Mouse (Mus musculus) heart, adult 9 months (tissue): Measurements from ENCODE around the gene Slamf8.

Source experiments
- DNase-seq, 2 experiments: peaks; one replicate each; pipeline ENCODE4 v3.0.0; 2022; ENCODE audit warnings: low spot score in 2 of 2

Slamf8 gene

GRCm38 (mm10) chr1:172532551-172532950, 57.8 kb downstream of the Slamf8 start:
- peak in 1 of 2 experiments; percentile 45 for DNase-seq
